Mouse (Mus musculus) right cerebral cortex, postnatal 36 days (tissue): ENCODE measurements at regions not wholly inside any gene's neighbourhood (a gene's known extent, or its start where the extent isn't known, plus 50 kb on each side); places are given as distances from the start of the nearest gene placed in this dataset.

Experiments used
- DNase-seq, 2 experiments: peaks; one replicate each; pipeline ENCODE4 v3.0.0; 2022; ENCODE audit warnings: low spot score in 2 of 2, mixed read lengths in 1 of 2

DNA sequence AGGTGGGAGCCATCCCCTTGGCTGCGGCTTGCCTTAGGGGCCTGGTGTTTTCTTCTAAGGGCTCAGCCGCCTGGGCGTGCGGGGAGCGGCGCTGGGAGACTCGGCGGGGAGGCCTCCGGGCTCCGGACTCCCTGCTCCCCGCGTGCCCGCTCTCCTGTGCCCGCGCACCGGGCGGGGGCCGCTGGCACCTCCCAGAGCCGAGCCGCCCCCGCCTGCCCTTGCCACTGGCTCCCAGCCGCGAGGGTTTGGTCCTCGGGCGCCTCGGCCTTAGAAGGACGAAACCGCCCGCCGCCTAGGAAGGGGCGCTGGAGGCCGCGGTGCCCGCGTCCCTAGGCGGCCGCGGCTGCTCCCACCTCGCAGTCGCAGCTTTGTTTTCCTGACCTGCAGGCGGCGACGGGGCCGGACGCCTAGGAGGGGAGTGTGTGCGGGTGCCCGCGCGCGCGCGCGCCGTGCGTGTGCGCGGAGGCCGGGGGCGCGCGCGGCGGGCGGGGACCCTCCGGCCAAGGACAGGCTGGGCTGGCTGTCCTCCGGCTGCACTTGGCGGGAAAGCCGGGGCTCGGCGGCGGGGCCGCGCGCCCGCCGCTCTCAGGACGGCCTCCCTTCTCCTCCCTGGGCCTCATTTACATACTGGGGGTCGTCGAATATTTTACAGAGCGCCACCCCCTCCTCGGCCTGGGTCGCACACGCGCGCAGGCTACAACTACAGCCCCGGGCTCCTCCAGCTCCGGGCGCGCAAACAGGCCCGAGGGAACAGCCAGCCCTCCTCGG, 227.1 kb downstream of the Mef2c start:
- DNase-seq, result peak; percentile 69 to 76

DNA sequence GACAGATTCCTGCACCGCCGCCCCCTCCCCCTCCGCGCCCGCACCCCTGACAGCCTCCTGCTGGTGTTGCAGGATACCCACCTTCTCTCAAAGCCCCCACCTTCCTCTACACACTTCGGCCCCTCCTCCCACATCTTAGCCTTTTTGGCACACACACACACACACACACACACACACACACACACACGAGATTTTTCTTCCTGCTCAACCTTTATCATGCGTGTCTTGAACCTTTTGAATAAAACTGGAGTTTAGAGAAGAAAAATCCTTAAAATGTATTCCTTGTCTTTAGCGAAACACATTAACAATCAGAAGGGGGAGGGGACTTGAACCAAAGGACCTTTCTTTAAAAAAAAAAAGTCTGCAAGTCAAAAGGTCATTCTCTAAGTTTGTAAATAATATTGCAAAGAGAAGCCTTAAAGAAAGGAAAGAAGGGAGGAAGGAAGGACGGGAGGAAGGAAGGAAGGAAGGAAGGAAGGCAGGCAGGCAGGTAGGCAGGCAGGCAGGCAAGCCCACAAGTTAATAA, 227.7 kb downstream of the Mef2c start:
- no peak for DNase-seq

GRCm38 (mm10) chr13:83732283-83733121, 228.7 kb downstream of the Mef2c start:
- no peak for DNase-seq

GRCm38 (mm10) chr13:83733231-83733990, 229.6 kb downstream of the Mef2c start:
- DNase-seq, result no peak

GRCm38 (mm10) chr13:83733991-83734610, 230.3 kb downstream of the Mef2c start:
- DNase-seq, result no peak

- DNase-seq, result no peak
Observed at GRCm38 (mm10) chr13:83734656-83735055, 230.8 kb downstream of the Mef2c start.

- DNase-seq, result no peak
Observed at GRCm38 (mm10) chr13:83735101-83735500, 231.3 kb downstream of the Mef2c start.

- no peak for DNase-seq
Observed at GRCm38 (mm10) chr13:83735631-83736475, 232.0 kb downstream of the Mef2c start.

DNA sequence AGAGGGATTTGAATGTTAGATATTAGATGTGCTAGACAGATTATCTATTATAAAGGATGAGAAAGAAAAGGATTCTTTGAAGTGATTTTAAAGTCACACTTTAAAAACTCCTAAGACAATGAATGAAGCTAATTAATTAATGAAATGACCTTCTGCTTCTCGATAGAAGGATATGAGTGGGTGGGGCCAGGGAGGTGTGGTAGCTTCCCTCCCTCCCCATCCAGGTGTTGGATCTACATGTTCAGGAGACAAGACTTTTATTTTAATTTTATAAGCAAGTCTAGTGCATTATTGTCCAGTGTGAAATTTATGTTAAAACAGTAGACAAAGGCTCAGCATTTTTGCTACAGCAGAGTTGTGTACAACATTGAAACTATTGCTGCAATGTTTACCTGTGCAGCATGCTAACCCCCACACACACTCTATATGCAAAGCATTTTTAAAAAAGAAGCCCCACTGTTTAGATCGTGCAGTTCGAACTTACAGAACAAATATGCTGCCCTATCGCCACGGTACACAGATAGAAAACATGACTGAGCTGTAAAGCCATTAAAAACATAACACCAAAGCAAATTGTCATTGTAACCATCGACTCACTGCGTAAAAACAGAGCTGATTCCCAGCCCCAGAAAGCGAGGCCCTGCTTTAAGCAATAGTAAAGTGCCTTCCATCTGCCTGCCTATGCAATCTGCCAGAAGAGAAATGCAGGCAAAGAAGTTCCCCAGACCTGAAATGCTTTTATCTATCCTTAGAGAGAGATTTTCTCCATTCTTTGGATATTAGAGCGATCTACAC, 233.4 kb downstream of the Mef2c start:
- DNase-seq, result no peak

DNA sequence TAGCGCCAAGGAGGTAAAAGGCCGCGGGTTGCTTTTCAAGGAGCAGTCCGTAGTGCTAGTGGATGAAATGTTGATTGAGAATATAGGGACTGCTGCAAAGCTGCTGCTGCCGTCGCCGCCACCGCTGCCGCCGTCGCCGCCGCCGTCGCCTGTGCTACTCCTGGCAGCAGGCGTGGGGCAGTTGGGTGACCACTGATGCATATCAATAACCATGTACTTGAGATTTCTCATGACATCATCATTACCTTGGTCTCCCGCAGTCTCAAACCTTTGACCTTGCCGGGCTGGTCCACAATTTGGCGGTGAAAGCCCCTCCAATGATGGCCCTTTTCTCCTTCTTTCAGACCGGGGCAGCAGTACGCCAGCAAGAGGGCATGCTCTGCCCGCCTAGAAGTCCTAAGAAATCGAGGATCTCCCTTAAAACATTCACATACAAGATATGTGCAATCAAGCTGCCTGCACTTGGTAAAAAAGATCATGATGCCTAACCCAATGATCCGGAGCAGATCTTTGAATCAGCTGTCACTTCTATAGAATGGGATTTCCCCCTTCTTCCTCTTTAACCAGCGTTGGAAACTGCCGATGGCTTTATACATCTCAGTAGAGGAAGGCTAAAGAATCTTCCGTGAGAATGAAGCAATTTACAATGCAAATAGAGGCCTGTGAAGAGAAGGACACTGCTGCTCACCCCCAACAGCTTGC, 234.1 kb downstream of the Mef2c start:
- DNase-seq, result no peak

DNA sequence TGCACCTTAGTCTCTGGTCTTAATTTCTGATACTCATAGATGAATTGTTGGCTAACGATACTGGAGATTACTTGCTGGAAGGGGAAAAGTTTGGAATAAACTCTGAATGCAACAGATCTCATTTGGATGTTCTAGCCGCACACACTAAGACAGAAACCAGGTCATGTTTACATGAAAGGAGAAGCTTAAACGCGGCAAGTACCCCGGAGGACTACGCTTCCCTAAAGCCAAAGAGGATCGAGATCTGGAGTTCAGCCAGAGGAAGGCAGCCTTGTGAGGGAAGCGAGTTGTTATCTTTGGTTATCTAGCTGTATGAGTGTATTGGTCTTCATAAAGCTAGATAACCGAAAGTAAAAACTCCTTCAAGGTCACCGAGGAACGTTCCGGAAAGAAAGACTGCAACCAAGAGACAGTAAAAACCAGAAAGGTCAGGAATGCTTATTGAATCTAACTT, 234.7 kb downstream of the Mef2c start:
- no peak for DNase-seq

GRCm38 (mm10) chr13:83739131-83739530, 235.3 kb downstream of the Mef2c start:
- no peak for DNase-seq

DNA sequence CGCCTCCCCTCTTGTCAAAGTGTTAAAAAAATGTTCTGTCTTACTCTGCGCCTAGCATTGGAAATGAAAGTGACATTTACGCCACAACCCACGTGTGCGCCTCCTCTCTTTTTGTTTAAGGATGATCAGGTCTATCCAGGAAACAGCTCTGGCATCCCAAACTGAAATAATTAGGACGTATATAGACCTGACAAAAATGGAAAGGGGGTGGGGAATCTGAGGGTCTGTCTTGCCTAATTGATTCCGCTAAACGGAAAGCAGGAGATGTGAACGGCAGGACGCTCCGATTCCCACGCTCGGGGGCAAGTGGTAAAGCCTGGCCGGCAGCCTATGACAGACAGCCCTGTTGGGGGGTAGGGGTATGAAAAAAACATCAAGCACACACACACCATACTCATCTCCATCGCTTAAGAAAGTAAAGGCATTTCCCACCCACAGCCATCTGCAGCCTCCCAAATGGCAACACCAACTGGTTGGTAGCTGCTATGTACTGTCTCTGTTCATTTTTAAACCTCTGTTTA, 235.8 kb downstream of the Mef2c start:
- peak; percentile 84 to 88 for DNase-seq

GRCm38 (mm10) chr13:83740101-83740500, 236.3 kb downstream of the Mef2c start:
- no peak for DNase-seq

DNA sequence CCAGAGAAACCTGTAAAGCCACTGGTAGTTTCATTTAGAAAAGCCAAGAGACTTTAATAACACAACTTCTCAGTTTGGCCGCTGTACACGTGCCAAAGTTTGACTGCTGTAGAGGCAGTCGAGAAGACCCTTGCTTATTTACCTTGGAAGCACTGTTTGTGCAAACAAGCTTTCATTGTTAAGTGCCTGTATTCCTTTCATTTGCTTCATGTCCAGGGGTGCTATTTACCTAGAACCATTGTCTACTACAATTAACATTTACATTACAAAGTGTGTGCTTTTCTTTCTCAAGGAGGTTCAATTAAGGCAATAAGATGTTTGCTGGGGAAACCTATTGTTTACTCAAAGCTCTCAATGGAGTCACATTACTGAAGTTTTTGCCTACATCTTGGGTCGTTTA, 236.9 kb downstream of the Mef2c start:
- DNase-seq, result no peak

- no peak for DNase-seq
Observed at GRCm38 (mm10) chr13:83741591-83742021, 237.8 kb downstream of the Mef2c start.

GRCm38 (mm10) chr13:83742102-83742501, 238.3 kb downstream of the Mef2c start:
- no peak for DNase-seq

GRCm38 (mm10) chr13:83742546-83742945, 238.7 kb downstream of the Mef2c start:
- no peak for DNase-seq

GRCm38 (mm10) chr13:83743381-83743780, 239.5 kb downstream of the Mef2c start:
- DNase-seq, result no peak
